Mouse (Mus musculus) heart, postnatal 0 days (tissue): ENCODE measurements at regions not wholly inside any gene's neighbourhood (a gene's known extent, or its start where the extent isn't known, plus 50 kb on each side); places are given as distances from the start of the nearest gene placed in this dataset.

Experiments
- CTCF ChIP-seq: IDR thresholded peaks from 2 replicates; pipeline ENCODE4 v1.5.1; 2016; ENCODE audit warnings: antibody characterized with exemption, control low read depth, low read depth
- EP300 ChIP-seq: IDR thresholded peaks from 2 replicates; pipeline ENCODE4 v1.6.1; 2016; ENCODE audit warnings: antibody characterized with exemption, low read depth

GRCm38 (mm10) chr2:169357400-169357799 is 230.1 kb downstream of the Gm11011 start:
- TF ChIP-seq CTCF (no peak), EP300 (no peak)
